Mouse (Mus musculus) heart, embryonic 12.5 days (tissue): Measurements from ENCODE around the gene Gm9918. TPM values are rescaled to one million over a fixed set of nuclear protein-coding genes. Genes with fewer than 3 reads are reported as not detected.

Experiments used
- ATAC-seq: fragments of 200-750 bp; cut with Nextera tagmentation; 2 replicates; pipeline ENCODE4 v1.8.0; 2017; ENCODE audit warnings: moderate TSS enrichment, moderate library complexity; ENCODE audit not compliant: insufficient number of reproducible peaks, low FRiP score
- H3K27ac ChIP-seq: fragments of 300-500 bp; sonication (generic); 2 replicates; pipeline ENCODE4 v1.5.1; 2016; ENCODE audit warnings: mild to moderate bottlenecking, moderate library complexity; ENCODE audit not compliant: poor library complexity, severe bottlenecking
- H3K27me3 ChIP-seq: fragments of 300-500 bp; sonication (generic); replicated peaks from 2 replicates; pipeline ENCODE4 v1.6.1; 2016; ENCODE audit warnings: mild to moderate bottlenecking, moderate library complexity
- H3K36me3 ChIP-seq: fragments of 300-500 bp; sonication (generic); 2 replicates; pipeline ENCODE4 v1.6.1; 2016; ENCODE audit warnings: mild to moderate bottlenecking, moderate library complexity
- H3K4me1 ChIP-seq: fragments of 300-500 bp; sonication (generic); replicated peaks from 2 replicates; pipeline ENCODE4 v1.6.1; 2016; ENCODE audit warnings: mild to moderate bottlenecking
- H3K4me2 ChIP-seq: fragments of 300-500 bp; sonication (generic); 2 replicates; pipeline ENCODE4 v1.6.1; 2016; ENCODE audit warnings: mild to moderate bottlenecking, moderate library complexity
- H3K4me3 ChIP-seq: fragments of 300-500 bp; sonication (generic); 2 replicates; pipeline ENCODE4 v1.5.1; 2016; ENCODE audit warnings: mild to moderate bottlenecking
- H3K9ac ChIP-seq: fragments of 300-500 bp; sonication (generic); 2 replicates; pipeline ENCODE4 v1.6.1; 2016; ENCODE audit warnings: mild to moderate bottlenecking, moderate library complexity
- H3K9me3 ChIP-seq: fragments of 300-500 bp; sonication (generic); replicated peaks from 2 replicates; pipeline ENCODE4 v1.6.1; 2016; ENCODE audit warnings: mild to moderate bottlenecking, moderate library complexity
- WGBS: fragments of 180-500 bp; shearing (Covaris S2); methylation state at CpG from one replicate; pipeline ENCODE4 v1.1.7; 2016; 5-methylcytosine and 5-hydroxymethylcytosine counted together
- polyA plus RNA-seq: library from polyadenylated mRNA; unstranded; fragments of >200 nt; fragmentation: Nextera tagmentation; extraction: Ambion mirVana; gene quantifications from 2 replicates; pipeline ENCODE4 v1.2.1, GENCODE M21; 2016

Gm9918 gene
- polyA plus RNA-seq, 1 experiment from 2014 or later = not detected

DNA sequence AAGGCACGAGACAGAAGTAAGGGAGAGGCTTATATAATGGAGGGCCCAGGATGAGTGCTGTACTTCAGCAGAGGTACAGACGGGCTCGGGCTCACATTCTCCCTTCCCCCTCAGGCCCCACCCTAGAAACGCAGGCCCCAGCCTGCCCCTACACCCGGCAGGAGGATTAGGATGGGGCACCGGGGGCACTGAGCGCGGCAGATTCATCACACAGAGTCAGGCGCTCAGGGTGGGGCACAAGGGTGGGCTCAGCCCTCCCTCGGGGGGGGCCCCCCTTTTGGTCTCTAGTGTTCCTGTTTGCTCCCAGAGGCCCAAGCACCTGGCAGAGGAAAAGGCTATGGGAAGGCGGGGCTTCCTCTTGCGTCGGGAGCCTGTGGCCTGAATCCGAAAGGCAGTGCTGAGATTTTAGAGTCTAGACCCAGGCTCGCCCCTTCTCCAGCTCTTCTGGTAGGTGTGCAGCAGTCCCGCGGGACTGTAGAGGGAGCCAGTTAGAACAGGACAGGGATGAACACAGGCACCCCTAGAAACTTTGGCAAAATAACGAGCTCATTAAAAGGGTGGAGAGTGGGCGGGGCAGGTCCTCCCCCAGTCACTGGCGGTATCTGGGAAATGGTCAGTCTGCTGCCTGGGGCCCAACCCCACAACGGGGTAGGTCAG lies 34.9 kb upstream of the Gm9918 start:
- Histone ChIP-seq H3K9ac (peak overlapping the region; percentile 55), H3K4me2 (peak overlapping the region; percentile 51), H3K36me3 (peaks cover 12% of the 10 kb centered on the region; the same call in 1 of the 2 replicates), H3K27ac (no peak overlapping the region), H3K9me3 (no peaks in the 10 kb centered on the region), H3K4me3 (peak overlapping the region; percentile 17; the same call in 1 of the 2 replicates), H3K27me3 (peaks cover 4% of the 10 kb centered on the region), H3K4me1 (peaks cover 12% of the 10 kb centered on the region)
- ATAC-seq = 0 out of 2 replicates have a peak, but pooled peaks have one; percentile 13
- WGBS = 24% methylated on average over 21 of the region's 21 CpGs

DNA sequence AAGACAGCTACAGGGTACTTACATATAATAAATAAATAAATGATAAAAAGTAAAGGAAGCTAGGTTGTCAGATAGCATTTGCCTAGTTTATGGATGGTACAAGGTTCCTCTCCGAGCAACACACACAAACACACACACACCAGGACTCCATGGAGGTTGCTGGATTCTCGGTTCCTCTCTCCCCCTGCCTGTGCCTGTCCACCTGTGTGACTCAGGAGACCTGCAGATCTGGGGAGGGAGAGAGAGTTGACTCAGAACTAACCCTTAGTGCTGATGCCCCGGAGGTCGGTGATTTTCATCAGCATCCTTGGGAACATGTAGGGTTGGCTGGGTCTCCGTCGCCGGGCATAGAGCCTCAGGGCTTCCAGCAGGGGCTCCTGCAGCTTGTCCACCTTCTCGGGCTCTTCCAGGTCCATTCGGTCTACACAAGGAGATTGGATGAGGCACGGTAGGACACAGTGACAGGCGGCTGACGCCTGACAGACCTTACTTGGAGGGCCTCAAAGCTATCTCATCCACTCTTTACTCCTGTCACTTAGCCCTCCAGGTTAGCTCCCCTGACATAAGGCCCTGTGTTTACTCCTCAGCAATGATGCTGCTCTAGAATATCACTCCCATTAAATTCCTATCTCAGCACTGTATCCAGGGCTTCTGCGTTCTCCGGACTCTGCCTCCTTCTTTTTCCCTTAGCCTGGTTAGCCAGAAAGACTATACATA lies 31.7 kb upstream of the Gm9918 start:
- peaks cover 26% of the 10 kb centered on the region for H3K4me1 ChIP-seq
- H3K4me3 ChIP-seq = no peak overlapping the region
- H3K36me3 ChIP-seq = peaks cover 12% of the 10 kb centered on the region; the same call in 1 of the 2 replicates
- no peaks in the 10 kb centered on the region for H3K9me3 ChIP-seq
- no peak overlapping the region for H3K27ac ChIP-seq
- no peak overlapping the region for H3K4me2 ChIP-seq
- H3K9ac ChIP-seq = no peak overlapping the region
- peaks cover 35% of the 10 kb centered on the region for H3K27me3 ChIP-seq
- 75% methylated on average over 14 of the region's 14 CpGs for WGBS
- no peak for ATAC-seq

DNA sequence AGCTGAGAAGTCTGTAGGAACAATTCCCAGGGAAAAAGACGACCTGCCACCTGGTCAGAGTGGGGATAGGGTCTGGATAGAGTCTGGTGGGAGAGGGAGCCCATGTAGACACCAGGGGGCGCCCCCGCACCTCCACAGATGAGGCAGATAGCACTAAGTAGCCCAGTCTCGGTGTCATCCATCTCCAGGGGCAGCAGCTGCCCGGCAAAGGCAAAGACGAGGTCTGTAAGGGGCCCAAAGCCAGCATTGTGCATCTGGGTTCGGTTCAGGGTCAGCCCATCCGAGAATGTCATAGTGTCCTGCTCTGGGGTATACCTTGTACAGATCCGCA lies 31.1 kb upstream of the Gm9918 start:
- no peak overlapping the region for H3K4me3 ChIP-seq
- no peak overlapping the region for H3K4me2 ChIP-seq
- H3K4me1 ChIP-seq = peaks cover 31% of the 10 kb centered on the region
- WGBS = 13% methylated on average over 9 of the region's 9 CpGs
- peaks cover 40% of the 10 kb centered on the region for H3K27me3 ChIP-seq
- H3K36me3 ChIP-seq = peaks cover 12% of the 10 kb centered on the region; the same call in 1 of the 2 replicates
- ATAC-seq = no peak
- no peaks in the 10 kb centered on the region for H3K9me3 ChIP-seq
- no peak overlapping the region for H3K27ac ChIP-seq
- H3K9ac ChIP-seq = no peak overlapping the region

DNA sequence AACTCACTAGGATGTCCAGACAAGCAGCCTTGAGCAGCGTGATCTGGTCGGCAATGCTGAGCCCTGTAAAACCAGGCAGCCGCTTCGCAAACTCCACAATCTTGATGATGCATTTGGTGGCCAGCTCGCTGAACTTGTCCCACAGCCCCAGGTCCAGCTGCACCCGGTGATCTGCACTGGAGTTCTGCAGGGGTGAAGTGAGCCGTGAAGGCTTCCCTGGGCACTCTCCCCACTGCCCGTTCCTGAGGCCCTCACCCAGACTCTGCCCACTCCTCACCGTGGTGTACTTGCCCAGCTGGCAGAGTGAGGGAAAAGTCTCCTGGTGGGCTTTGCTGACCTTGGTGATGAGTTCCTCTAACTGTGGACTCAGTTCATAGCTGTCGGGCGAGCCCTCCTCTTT lies 30.5 kb upstream of the Gm9918 start:
- Histone ChIP-seq H3K9me3 (no peaks in the 10 kb centered on the region), H3K4me2 (no peak overlapping the region), H3K4me1 (peaks cover 36% of the 10 kb centered on the region), H3K4me3 (no peak overlapping the region), H3K9ac (no peak overlapping the region), H3K27me3 (peaks cover 45% of the 10 kb centered on the region), H3K27ac (no peak overlapping the region), H3K36me3 (peaks cover 12% of the 10 kb centered on the region; the same call in 1 of the 2 replicates)
- ATAC-seq = no peak
- 71% methylated on average over 11 of the region's 11 CpGs for WGBS

DNA sequence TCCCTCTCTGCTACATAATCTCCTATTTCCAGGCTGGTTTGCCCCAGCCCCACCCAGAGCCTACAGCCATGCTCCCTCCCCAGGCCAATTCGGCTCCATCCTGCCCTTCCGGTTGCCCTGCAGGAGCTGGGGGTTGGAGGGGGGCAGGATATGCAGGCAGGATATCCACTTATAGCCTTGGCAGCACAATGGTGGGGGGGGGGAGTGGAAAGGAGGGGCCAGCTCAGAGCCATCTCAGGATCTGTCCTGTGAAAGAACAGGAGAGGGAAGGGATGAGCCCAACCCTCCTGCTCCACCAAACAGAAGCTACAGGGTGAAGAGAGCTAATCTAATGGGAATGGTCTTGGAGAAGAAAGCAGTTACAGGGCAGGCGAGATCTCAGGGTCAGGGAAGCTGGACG lies 29.8 kb upstream of the Gm9918 start:
- no peak overlapping the region for H3K9ac ChIP-seq

DNA sequence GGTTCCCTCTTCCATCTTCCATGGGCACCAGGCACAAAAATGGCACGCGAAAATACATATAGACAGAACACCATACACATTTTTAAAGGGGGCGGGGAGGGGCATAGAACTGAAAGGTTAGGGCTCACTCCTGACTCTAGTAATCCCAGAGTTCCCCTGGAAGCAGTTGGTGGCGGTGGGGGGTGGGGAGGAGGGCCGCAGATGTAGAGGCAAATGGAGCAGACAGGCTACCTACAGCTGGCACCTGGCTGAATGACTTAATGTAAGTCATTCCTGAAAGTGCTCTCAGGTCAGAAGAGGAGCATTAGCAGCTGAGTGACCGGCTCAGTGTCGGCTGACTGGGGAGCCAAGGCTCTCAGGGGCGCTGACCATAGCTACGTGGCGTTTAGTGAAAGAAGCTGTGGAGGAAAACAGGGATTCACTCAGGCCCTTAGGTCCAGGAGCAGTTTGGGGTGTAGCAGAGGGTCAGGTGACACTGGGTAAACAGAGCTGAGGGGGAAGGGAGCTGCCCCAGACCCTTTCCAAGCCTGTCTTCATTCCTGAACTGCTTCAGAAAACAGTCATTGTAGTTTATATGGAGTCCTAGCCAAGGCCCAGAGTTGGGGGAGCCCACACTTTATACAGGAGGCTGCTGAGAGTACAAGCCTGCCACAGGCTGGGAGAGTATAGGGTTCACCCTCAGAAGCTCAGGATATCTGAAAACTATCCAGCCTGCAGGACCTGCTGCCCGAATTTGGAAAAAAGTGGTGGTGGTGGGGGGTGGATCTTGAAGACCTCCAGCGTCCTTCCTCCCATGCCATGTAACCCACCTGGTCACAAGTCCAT lies 27.7 kb upstream of the Gm9918 start:
- Histone ChIP-seq H3K27ac (no peak overlapping the region), H3K9me3 (no peaks in the 10 kb centered on the region), H3K36me3 (0 out of 2 replicates have a peak, but pooled peaks cover 4% of the 10 kb centered on the region), H3K4me1 (peaks cover 46% of the 10 kb centered on the region), H3K4me2 (no peak overlapping the region), H3K27me3 (peaks cover 55% of the 10 kb centered on the region), H3K4me3 (no peak overlapping the region), H3K9ac (no peak overlapping the region)
- 42% methylated on average over 12 of the region's 12 CpGs for WGBS
- ATAC-seq = no peak

More for the DNA sequence above, 29.8 kb upstream of the Gm9918 start:
- peaks cover 9% of the 10 kb centered on the region; the same call in 1 of the 2 replicates for H3K36me3 ChIP-seq
- H3K4me3 ChIP-seq = no peak overlapping the region
- no peak overlapping the region for H3K4me2 ChIP-seq
- WGBS = 63% methylated on average over 4 of the region's 4 CpGs
- no peak overlapping the region; the same call in 1 of the 2 replicates for H3K27ac ChIP-seq
- ATAC-seq = peak; percentile 67
- no peaks in the 10 kb centered on the region for H3K9me3 ChIP-seq
- H3K4me1 ChIP-seq = peaks cover 38% of the 10 kb centered on the region
- H3K27me3 ChIP-seq = peaks cover 47% of the 10 kb centered on the region

DNA sequence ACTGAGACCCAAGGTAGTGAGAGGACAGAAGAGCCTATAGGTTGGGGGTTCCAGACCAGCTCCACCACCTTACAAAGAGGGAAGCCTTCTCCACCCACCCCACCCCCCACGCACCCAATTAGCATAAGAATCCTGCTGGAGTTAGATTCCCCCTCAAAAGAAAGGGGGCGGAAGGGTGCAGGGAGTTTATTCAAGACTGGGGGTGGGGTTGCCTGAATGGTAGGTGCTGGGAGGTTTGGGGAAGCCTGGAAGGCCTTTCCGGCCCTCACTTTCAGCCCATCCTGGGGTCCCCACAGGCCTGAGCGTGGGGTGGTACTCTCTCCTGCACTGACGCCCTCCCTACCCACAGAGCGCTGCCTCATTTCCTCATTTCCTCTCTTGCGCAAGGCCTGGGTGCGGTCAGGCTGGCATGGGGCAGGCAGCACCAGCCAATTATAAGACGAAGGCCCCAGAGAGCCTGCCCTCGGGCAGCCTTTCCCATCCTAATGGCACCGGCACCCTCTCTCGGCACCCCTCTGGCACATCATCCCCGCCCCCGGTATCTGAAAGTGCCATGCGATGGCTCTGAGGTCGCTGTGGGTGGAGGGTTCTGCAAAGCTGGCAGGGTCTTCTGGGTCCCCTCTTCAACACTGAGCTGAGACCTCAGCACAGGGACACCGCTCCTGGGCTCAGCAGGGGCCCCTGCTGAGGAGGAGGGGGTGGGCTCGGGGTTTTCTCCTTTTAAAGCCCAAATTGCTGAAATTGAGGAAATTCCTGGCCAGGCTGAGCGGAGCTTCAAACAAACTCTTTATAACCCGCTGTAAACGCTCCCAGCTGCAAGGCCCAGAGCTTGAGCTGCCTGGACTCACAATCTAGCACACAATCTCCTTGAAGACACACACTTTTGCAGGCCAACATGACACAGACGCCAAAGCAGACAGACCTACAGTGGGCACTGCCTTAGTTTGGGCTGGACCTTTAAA lies 26.9 kb upstream of the Gm9918 start:
- no peak overlapping the region for H3K9ac ChIP-seq
- peak overlapping the region; percentile 48 for H3K4me2 ChIP-seq
- peaks cover 53% of the 10 kb centered on the region for H3K4me1 ChIP-seq
- H3K9me3 ChIP-seq = no peaks in the 10 kb centered on the region
- H3K4me3 ChIP-seq = peak overlapping the region; percentile 14
- peaks cover 57% of the 10 kb centered on the region for H3K27me3 ChIP-seq
- H3K36me3 ChIP-seq = 0 out of 2 replicates have a peak, but pooled peaks cover 2% of the 10 kb centered on the region
- 0 out of 2 replicates have a peak overlapping the region, but pooled peaks have one; percentile 28 for H3K27ac ChIP-seq
- ATAC-seq = no peak
- 22% methylated on average over 22 of the region's 22 CpGs for WGBS

DNA sequence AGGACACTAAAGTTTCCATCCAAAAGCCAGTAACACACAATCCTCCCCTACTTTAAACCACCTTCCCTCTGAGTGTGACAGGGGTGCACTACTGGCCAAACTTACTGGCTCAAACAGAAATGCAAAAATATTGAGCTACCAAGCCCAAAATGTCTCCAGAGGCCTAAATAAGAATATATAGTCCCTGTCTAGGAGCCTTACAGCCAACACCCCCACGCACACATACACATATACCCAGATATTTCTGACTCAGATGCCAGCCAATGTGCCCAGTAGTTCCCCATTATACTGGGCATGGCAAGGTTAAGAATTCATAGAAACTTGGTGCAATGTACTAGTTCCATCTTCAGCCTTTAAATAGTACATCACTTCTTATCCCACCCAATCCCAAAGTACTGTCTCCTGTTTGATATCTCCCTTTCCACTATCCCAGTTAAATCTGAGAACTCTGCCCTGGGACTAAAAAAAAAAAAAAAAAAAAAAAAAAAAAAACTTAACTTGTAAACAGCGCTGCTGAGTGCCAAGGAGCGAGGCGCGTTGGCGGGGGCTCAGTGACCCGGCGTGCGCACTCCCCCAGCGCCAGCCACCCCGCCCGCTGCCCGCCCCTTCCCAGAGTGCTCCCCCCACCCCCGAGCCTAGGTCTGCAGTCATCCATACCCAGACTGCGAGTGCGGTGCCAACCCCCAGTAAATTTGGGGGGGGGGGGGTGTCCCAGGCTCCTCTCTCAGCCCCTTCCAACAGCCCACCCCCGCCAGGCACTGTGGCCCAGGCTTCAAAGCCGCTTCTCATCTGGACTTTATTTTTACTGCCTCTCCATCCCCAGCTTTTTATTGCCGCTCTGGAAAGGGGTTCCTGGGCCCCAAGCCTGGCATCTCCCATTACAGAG lies 25.8 kb upstream of the Gm9918 start:
- Histone ChIP-seq H3K4me2 (peak overlapping the region; percentile 98), H3K9me3 (no peaks in the 10 kb centered on the region), H3K36me3 (no peaks in the 10 kb centered on the region), H3K4me1 (peaks cover 63% of the 10 kb centered on the region), H3K4me3 (peak overlapping the region; percentile 67), H3K27ac (no peak overlapping the region), H3K9ac (peak overlapping the region; percentile 63; the same call in 1 of the 2 replicates), H3K27me3 (peaks cover 63% of the 10 kb centered on the region)
- 17% methylated on average over 19 of the region's 19 CpGs for WGBS
- no peak for ATAC-seq

DNA sequence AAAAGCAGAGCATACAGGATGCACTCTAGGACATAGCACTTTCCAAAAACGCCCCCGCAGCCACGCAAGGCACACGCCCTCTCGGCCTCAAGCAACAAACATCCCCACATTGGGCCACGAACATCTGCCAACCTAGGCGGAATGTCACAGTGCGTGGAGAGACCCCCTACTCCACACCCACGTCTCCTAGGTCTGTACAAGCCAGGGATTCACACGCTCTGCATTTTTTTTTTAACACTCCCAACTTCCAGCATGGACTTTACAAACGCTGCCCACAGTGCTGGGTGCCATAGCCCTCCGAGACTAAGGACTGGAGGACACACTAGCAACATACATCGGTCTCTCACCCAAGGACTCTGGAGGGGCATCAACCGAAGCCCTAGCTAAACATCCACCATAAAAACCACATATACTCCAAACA lies 24.9 kb upstream of the Gm9918 start:
- ATAC-seq = no peak
- peak overlapping the region; percentile 77 for H3K9ac ChIP-seq
- H3K4me3 ChIP-seq = peak overlapping the region; percentile 67
- H3K4me2 ChIP-seq = peak overlapping the region; percentile 98
- peaks cover 71% of the 10 kb centered on the region for H3K27me3 ChIP-seq
- WGBS = 4% methylated on average over 14 of the region's 14 CpGs
- H3K4me1 ChIP-seq = peaks cover 73% of the 10 kb centered on the region
- peak overlapping the region; percentile 94 for H3K27ac ChIP-seq
- H3K36me3 ChIP-seq = no peaks in the 10 kb centered on the region
- no peaks in the 10 kb centered on the region for H3K9me3 ChIP-seq
